ENCODE assay signal across 25 mouse cellular contexts in the genomic region with DNA sequence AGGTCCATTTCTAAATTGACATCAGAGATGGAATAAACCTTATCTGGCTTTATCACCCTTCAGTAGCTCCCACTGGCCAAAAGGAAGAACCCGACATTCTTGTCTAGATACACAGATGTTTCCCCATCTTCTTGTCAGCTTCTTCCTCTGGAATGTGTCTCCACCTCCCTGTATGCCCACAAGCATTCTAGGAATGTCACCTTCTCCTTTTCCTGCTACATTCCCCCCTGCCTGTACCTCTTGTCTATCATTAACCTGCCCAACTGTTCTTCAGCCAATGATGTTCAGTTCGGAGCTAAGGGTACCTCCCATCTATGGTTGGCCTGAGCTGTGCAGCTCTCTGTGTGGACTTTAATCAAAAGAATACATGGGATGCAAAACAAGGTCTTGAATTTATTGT.
DNase-seq lines count a peak whose midpoint lies in the region; ATAC-seq lines count a peak whose summit lies in the region.
"Had no signal": no experiment of that assay in that cellular context is flagged by ENCODE, and none has a peak within 500 bp of the region (broad histone marks: within the 10 kb centered on the region; RNA-seq: fewer than 3 reads in every experiment).

No protein-coding gene starts in this region.

- H3K36me3 ChIP-seq in megakaryocyte, embryonic 14.5 days (replicated peaks; ENCODE audit: low read length) = no peaks in the 10 kb centered on the region
- H3K36me3 ChIP-seq in liver, embryonic 11.5 days (ENCODE audit: control insufficient read depth, insufficient read depth, low read length) = no peaks in the 10 kb centered on the region
- H3K36me3 ChIP-seq: embryonic facial prominence, embryonic 13.5 days; forebrain, embryonic 12.5 days; hindbrain, embryonic 12.5 days; limb, embryonic 12.5 days; liver, embryonic 12.5 days; midbrain, embryonic 12.5 days had no signal

- H3K27me3 ChIP-seq in megakaryocyte, embryonic 14.5 days (replicated peaks) = no peaks in the 10 kb centered on the region
- H3K27me3 ChIP-seq in liver, embryonic 11.5 days (replicated peaks; ENCODE audit: control insufficient read depth, insufficient read depth, low read length) = no peaks in the 10 kb centered on the region
- H3K27me3 ChIP-seq: embryonic facial prominence, embryonic 13.5 days; forebrain, embryonic 12.5 days; hindbrain, embryonic 12.5 days; limb, embryonic 12.5 days; liver, embryonic 12.5 days; midbrain, embryonic 12.5 days had no signal

- intact Hi-C loops in heart, postnatal 36 days (cut with DNase I) = no loop called here

- WGBS in liver, embryonic 11.5 days = 42% methylated on average over 2 of the region's 2 CpGs

- no peak for ATAC-seq in megakaryocyte, adult 5-6 weeks (ENCODE audit: poor library complexity, severe bottlenecking)
- no peak for ATAC-seq in liver, embryonic 11.5 days (replicated peaks; ENCODE audit: low FRiP score)
- ATAC-seq: CD4-positive, CD25-positive, alpha-beta regulatory T cell, adult 4 months; intestine, postnatal 0 days; liver, embryonic 12.5 days had no signal

- H3K4me1 ChIP-seq in megakaryocyte, embryonic 14.5 days = no peaks in the 10 kb centered on the region
- no peaks in the 10 kb centered on the region for H3K4me1 ChIP-seq in liver, embryonic 11.5 days (replicated peaks; ENCODE audit: control insufficient read depth, insufficient read depth, low read length)
- H3K4me1 ChIP-seq: embryonic facial prominence, embryonic 13.5 days; forebrain, embryonic 12.5 days; hindbrain, embryonic 12.5 days; limb, embryonic 12.5 days; liver, embryonic 12.5 days; midbrain, embryonic 12.5 days had no signal

- peak overlapping the region; percentile 5 for H3K4me3 ChIP-seq in megakaryocyte, embryonic 14.5 days (replicated peaks)
- no peak overlapping the region for H3K4me3 ChIP-seq in liver, embryonic 11.5 days (ENCODE audit: low read depth, low read length)
- H3K4me3 ChIP-seq: embryonic facial prominence, embryonic 13.5 days; erythroblast, embryonic 14.5 days; forebrain, embryonic 12.5 days; gastrocnemius, adult 2 months; hindbrain, embryonic 12.5 days; limb, embryonic 12.5 days; liver, embryonic 12.5 days; midbrain, embryonic 12.5 days had no signal

- no peak overlapping the region for H3K9ac ChIP-seq in liver, embryonic 11.5 days (ENCODE audit: low read depth, low read length)
- H3K9ac ChIP-seq: embryonic facial prominence, embryonic 13.5 days; forebrain, embryonic 12.5 days; hindbrain, embryonic 12.5 days; limb, embryonic 12.5 days; liver, embryonic 12.5 days; midbrain, embryonic 12.5 days had no signal

- DNase-seq in heart, adult 11 months = peak; percentile 55
- no peak for DNase-seq in heart, postnatal 36 days
- peak; percentile 46 for DNase-seq in kidney, adult 9 months
- no peak for DNase-seq in kidney, postnatal 4 days
- no peak for DNase-seq in spleen, postnatal 36 days (ENCODE audit: low spot score in 2 of 2)
- DNase-seq in liver, embryonic 11.5 days (ENCODE audit: low spot score) = no peak
- DNase-seq: adrenal gland, postnatal 10 days; cerebellum, adult 18-20 months; cerebellum, postnatal 25 days; embryo, embryonic 11 days; gastrocnemius, adult 2 months; heart, postnatal 10 days; lung, adult 18-20 months; thymus, adult 18-20 months had no signal

- no peak overlapping the region for H3K27ac ChIP-seq in liver, embryonic 11.5 days (ENCODE audit: low read depth, low read length)
- H3K27ac ChIP-seq: embryonic facial prominence, embryonic 13.5 days; forebrain, embryonic 12.5 days; gastrocnemius, adult 2 months; hindbrain, embryonic 12.5 days; limb, embryonic 12.5 days; liver, embryonic 12.5 days; midbrain, embryonic 12.5 days had no signal

- H3K9me3 ChIP-seq in megakaryocyte, embryonic 14.5 days = peaks cover 7% of the 10 kb centered on the region
- no peaks in the 10 kb centered on the region for H3K9me3 ChIP-seq in liver, embryonic 11.5 days (ENCODE audit: control insufficient read depth, low read length)
- H3K9me3 ChIP-seq: embryonic facial prominence, embryonic 13.5 days; forebrain, embryonic 12.5 days; hindbrain, embryonic 12.5 days; liver, embryonic 12.5 days; midbrain, embryonic 12.5 days had no signal

- no peak overlapping the region for H3K4me2 ChIP-seq in liver, embryonic 11.5 days
- H3K4me2 ChIP-seq: embryonic facial prominence, embryonic 13.5 days; forebrain, embryonic 12.5 days; hindbrain, embryonic 12.5 days; limb, embryonic 12.5 days; liver, embryonic 12.5 days; midbrain, embryonic 12.5 days had no signal

Comparison
In these comparisons a context has a peak if more than half of its experiments do, and no peak if none do; other contexts are left out.
1. DNase-seq: peak in heart, adult 11 months (single experiment) and kidney, adult 9 months (single experiment); none in heart, postnatal 36 days (0 of 2), kidney, postnatal 4 days (0 of 2), spleen, postnatal 36 days (0 of 2) and liver, embryonic 11.5 days (single experiment).